Mouse (Mus musculus) liver, embryonic 14.5 days (tissue): ENCODE measurements around the gene Dnajb14.

ENCODE experiments used
- CTCF ChIP-seq: IDR thresholded peaks from 2 replicates; pipeline ENCODE4 v1.5.1; 2016; ENCODE audit warnings: antibody characterized with exemption, low read depth, control low read depth
- EP300 ChIP-seq: IDR thresholded peaks from 2 replicates; pipeline ENCODE4 v1.6.1; 2016; ENCODE audit warnings: antibody characterized with exemption, low read depth

GRCm38 (mm10) chr3:137940757-137941156 is 73.3 kb downstream of the Dnajb14 start:
- TF ChIP-seq CTCF (no peak), EP300 (peak; percentile 61; the same call in 1 of the 2 replicates)
